Mouse (Mus musculus) spleen, adult 2 months (tissue): ENCODE measurements around the gene Mff.

Source experiments
- CTCF ChIP-seq: fragments of 200-500 bp; IDR thresholded peaks from 2 replicates; pipeline ENCODE4 v1.5.1; 2011; ENCODE audit warnings: mild to moderate bottlenecking, inconsistent platforms; ENCODE audit not compliant: insufficient read depth, insufficient read length, insufficient replicate concordance; ENCODE audit errors: extremely low read depth
- POLR2A ChIP-seq: fragments of 200-500 bp; IDR thresholded peaks from 2 replicates; pipeline ENCODE4 v1.6.1; 2011; ENCODE audit warnings: low read depth, low read length, inconsistent platforms

- TF ChIP-seq CTCF = no peak
- TF ChIP-seq POLR2A = no peak
These were observed 36.9 kb downstream of the Mff start for GRCm38 (mm10) chr1:82761454-82762169.
